Mouse (Mus musculus) bone marrow macrophage, adult 2 months (primary cell): ENCODE measurements around the gene Tex26. TPM values are rescaled to one million over a fixed set of nuclear protein-coding genes. Genes with fewer than 3 reads are reported as not detected.

Experiments used
- H3K27ac ChIP-seq: 2 replicates; pipeline ENCODE4 v1.5.1; 2012; ENCODE audit warnings: low read depth, low read length; ENCODE audit not compliant: insufficient read depth
- H3K4me1 ChIP-seq: 2 replicates; pipeline ENCODE4 v1.6.1; 2012; ENCODE audit warnings: low read length; ENCODE audit not compliant: control insufficient read depth, insufficient read depth
- H3K4me3 ChIP-seq: 2 replicates; pipeline ENCODE4 v1.5.1; 2012; ENCODE audit warnings: mild to moderate bottlenecking, low read length, moderate library complexity; ENCODE audit not compliant: insufficient read depth
- CTCF ChIP-seq: IDR thresholded peaks from 2 replicates; pipeline ENCODE4 v1.5.1; 2012; ENCODE audit warnings: low read depth, mild to moderate bottlenecking, low read length, moderate library complexity
- POLR2A ChIP-seq: IDR thresholded peaks from 2 replicates; pipeline ENCODE4 v1.6.1; 2012; ENCODE audit warnings: mild to moderate bottlenecking, low read depth, low read length, borderline replicate concordance
- polyA plus RNA-seq: library from polyadenylated mRNA; stranded (reverse); fragments of >200 nt; gene quantifications from 2 replicates; pipeline ENCODE4 v1.2.4, GENCODE M21; 2012; ENCODE audit not compliant: missing spikeins, insufficient read depth, insufficient read length

The Tex26 gene
- not detected in 2 replicates for polyA plus RNA-seq

GRCm38 (mm10) chr5:149439531-149440179 lies at the start of gene Tex26:
Gene Tex26 (plus strand): TSS chr5:149439660.
- Histone ChIP-seq H3K27ac (no peak within 1 kb of the TSS), H3K4me1 (no peaks in the 10 kb centered on the region), H3K4me3 (no peak within 1 kb of the TSS)
- TF ChIP-seq CTCF (no peak), POLR2A (no peak)

GRCm38 (mm10) chr5:149391574-149392375 lies 47.7 kb upstream of the Tex26 start:
- Histone ChIP-seq H3K4me1 (no peaks in the 10 kb centered on the region), H3K4me3 (no peak overlapping the region), H3K27ac (no peak overlapping the region)
- TF ChIP-seq POLR2A: no peak
- TF ChIP-seq CTCF: no peak

- no peaks in the 10 kb centered on the region for H3K4me1 ChIP-seq
- TF ChIP-seq CTCF (no peak), POLR2A (no peak)
- H3K27ac ChIP-seq: no peak overlapping the region
- H3K4me3 ChIP-seq: no peak overlapping the region
These were observed 47.0 kb upstream of the Tex26 start for GRCm38 (mm10) chr5:149392420-149392988.

- Histone ChIP-seq H3K4me3 (no peak overlapping the region), H3K4me1 (no peaks in the 10 kb centered on the region), H3K27ac (no peak overlapping the region)
- TF ChIP-seq CTCF (no peak), POLR2A (no peak)
These were observed 37.9 kb upstream of the Tex26 start for GRCm38 (mm10) chr5:149401446-149401975.

- Histone ChIP-seq H3K27ac (no peak overlapping the region), H3K4me1 (no peaks in the 10 kb centered on the region)
- TF ChIP-seq POLR2A (no peak), CTCF (no peak)
These were observed 37.4 kb upstream of the Tex26 start for GRCm38 (mm10) chr5:149402029-149402428.

GRCm38 (mm10) chr5:149403386-149403785 lies 36.1 kb upstream of the Tex26 start:
- no peak for TF ChIP-seq POLR2A
- TF ChIP-seq CTCF: no peak
- Histone ChIP-seq H3K4me3 (no peak overlapping the region), H3K4me1 (no peaks in the 10 kb centered on the region), H3K27ac (no peak overlapping the region)

More at GRCm38 (mm10) chr5:149402029-149402428, 37.4 kb upstream of the Tex26 start:
- H3K4me3 ChIP-seq: no peak overlapping the region

- H3K4me1 ChIP-seq: no peaks in the 10 kb centered on the region
- no peak overlapping the region for H3K4me3 ChIP-seq
- TF ChIP-seq CTCF: no peak
- no peak for TF ChIP-seq POLR2A
- H3K27ac ChIP-seq: no peak overlapping the region
These were observed 34.8 kb upstream of the Tex26 start for GRCm38 (mm10) chr5:149404710-149405109.

GRCm38 (mm10) chr5:149406791-149407276 lies 32.6 kb upstream of the Tex26 start:
- no peak overlapping the region for H3K27ac ChIP-seq
- H3K4me1 ChIP-seq: no peaks in the 10 kb centered on the region
- H3K4me3 ChIP-seq: no peak overlapping the region
- TF ChIP-seq POLR2A: no peak
- TF ChIP-seq CTCF: no peak

GRCm38 (mm10) chr5:149409502-149409901 lies 30.0 kb upstream of the Tex26 start:
- H3K4me3 ChIP-seq: no peak overlapping the region
- no peaks in the 10 kb centered on the region for H3K4me1 ChIP-seq
- TF ChIP-seq CTCF (no peak), POLR2A (no peak)
- no peak overlapping the region for H3K27ac ChIP-seq
